Mouse (Mus musculus) cerebellum, postnatal 4 days (tissue): ENCODE data around the gene Ifngr1.
A peak's percentile ranks its signal among the peaks of the same experiment; 100 is the strongest.

Source experiments
- DNase-seq, 2 experiments: peaks; one replicate each; pipeline ENCODE4 v3.0.0; 2022; ENCODE audit warnings: low spot score in 2 of 2, mixed read lengths in 1 of 2

The Ifngr1 gene

DNA sequence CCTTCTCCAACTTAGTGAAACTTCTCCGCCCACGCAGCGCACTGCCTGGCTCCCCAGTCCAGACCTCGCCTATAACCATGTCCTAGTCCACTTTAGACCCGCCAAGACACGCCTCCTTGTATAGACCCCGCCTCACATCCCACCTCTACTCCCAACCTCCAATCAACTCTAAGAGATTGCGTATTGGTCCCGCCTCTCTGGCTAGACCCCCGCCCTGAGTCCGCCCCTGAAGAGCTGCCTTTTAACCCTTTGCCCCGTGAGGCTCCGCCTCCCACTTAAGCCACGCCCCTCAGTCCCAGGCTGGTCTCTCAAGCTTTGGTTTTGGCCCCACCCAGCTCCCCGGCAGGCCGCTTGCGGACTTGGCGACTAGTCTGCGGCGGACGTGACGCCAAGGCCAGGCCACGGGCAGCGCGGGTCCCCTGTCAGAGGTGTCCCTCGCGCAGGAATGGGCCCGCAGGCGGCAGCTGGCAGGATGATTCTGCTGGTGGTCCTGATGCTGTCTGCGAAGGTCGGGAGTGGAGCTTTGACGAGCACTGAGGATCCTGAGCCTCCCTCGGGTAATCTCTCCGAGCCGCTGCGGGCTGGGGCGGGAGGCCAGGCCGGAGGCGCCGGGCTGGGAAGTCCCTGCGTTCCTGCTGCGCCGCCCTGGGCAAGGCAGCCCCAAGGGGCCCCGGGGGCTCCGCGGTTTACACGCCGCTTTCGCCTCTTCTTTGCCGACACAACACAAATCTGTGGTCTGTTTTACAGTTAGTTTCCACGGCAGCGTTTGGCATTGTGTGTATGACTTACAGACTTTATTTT lies at the start of gene Ifngr1:
Gene Ifngr1, plus strand, starts transcription at position 309 of the 801 bp plus-strand sequence.
- DNase-seq, result peak; percentile 91 to 96

DNA sequence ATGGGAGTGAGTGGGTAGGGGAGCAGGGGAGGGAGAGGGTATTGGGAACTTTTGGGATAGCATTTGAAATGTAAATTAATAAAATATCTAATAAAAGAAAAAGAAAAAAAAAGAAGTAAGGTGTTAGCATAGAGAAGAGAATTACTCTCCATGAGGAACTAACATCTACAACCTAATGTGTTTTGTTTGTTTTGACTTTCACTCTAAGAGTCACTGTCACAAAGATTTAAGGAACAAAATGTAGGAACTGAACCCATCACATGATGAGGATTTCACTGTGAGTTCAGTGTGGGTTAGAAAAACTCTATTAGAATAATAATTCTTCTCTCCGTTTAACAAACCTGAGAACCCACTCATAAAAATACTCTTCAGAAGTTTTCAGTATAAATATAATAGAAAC lies 44.9 kb upstream of the Ifngr1 start:
- DNase-seq, result no peak

- no peak for DNase-seq
Measured at GRCm38 (mm10) chr10:19548016-19548415, 43.7 kb upstream of the Ifngr1 start.

GRCm38 (mm10) chr10:19548491-19548890 lies 43.3 kb upstream of the Ifngr1 start:
- no peak for DNase-seq

DNA sequence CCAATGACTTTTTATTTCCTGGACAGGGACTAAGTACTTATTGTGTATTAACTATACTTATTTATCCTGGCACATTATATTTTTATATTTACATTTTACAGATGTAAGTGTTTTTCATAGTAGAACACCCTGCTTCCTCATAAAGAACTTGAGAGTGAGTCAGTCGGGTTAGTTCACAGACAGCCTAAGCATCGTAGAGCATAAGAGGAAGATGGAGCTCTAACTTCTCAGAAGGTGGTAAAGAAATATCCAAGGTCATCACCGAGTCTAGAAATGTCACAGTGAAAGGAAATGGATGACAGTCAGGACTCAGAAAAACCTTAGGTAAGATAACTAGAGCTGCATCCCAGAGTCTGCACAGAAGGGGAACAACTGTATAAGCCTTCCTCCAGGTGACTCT lies 40.2 kb upstream of the Ifngr1 start:
- no peak for DNase-seq

GRCm38 (mm10) chr10:19553857-19554256 lies 37.9 kb upstream of the Ifngr1 start:
- DNase-seq, result no peak

- no peak for DNase-seq
Measured at GRCm38 (mm10) chr10:19557696-19558095, 34.1 kb upstream of the Ifngr1 start.

DNA sequence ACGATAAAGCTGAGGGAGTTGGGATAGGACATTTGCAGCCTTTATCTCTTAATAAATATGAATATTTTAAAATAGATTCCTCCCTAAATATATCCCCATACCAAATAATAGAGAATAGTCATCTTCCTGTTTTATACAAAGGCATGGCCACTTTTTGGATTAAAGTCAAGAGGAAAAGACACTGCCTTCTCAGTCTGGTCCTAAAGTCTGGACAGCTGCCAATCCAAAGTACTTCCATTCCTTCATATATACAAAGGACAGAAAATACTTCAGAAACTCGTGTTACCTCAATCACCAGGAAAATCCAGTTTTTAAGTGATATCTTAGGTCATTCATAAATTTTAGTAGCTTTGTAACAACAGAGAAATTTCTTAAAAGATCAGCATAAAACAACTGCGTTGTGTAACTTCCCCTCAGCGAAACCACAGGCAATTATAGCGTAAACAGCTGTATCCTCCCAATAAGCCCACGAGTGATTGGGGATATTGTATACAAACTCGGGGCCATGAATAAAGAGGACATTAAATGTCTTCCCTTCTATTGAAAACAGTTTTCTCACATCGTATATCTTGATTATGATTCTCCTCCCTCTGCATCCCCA lies 32.1 kb upstream of the Ifngr1 start:
- no peak for DNase-seq

DNA sequence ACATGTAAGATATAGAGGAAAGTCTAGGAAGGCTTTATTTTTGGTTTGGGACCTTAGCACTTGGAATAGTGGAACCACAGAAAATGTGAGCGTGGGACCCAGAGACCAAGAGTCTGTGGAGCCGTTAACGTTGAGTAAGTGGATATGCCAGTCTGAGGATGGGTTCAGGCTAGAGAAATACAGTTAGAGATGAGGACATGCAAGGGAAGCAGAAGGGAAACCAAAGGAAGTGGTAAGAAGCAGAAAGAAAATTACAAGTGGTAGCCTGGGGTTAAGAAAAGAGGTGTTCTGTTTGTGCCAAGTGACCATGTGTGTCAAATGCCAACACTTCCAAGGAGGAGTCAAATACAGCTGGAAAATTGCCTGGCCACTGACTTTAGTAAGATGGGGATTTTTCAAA lies 29.2 kb upstream of the Ifngr1 start:
- no peak for DNase-seq

DNA sequence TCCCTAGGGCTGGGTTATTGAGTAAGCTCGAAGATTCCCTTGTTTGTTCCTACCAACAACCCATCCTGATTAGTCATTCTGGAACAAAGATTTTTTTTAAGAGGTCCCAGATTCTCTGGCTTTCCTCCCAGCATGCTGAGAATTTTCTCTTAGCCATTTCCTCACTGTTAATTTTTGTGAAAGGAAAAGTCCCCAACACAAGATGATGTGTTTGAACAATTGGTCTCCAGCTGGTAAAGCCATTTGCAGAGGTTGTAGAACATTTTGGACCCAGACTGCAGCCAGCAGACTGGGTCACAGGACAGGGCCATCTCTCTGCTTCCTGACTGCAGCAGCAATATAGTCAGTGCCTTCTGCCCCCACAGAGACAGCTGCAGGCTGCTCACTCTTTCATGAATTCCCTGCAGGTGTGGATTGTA lies 28.3 kb upstream of the Ifngr1 start:
- DNase-seq, result no peak

DNA sequence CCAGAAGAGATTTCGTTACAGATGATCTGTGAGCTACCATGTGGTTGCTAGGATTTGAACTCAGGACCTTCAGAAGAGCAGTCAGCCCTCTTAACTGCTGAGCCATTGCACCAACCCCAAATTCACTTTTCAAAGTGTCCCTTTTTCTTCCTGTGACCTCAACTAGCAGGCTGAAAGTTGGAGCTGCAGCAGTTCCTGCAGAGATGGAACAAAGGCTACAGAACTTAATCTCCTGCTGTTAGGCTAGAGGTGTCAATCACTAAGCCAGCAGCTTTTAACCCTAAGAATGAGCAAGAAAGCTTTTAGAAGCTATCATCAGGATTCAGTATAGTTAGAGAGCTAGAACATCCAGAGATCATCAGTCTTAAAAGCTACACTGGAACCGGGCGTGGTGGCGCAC lies 24.3 kb upstream of the Ifngr1 start:
- no peak for DNase-seq

DNA sequence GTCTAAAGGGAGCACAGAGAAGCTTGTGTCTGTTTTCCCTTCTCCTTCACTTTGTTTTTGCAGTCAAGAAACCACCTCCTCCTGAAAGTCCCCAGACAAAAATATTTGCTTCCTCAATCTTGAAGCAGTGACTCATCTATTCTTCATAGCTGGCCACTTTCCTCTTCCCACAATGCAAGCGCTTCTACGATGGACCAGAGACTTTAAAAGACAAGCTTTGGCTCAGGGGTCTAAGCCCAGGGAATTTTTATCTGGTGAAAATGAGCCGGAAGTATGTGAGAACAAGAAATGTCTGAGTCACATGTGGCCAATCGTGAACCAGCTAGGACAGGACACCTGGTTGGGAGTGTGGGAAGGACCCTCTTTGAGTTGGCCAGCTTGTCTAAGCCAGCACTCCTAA lies 21.5 kb upstream of the Ifngr1 start:
- DNase-seq, result no peak

- DNase-seq, result no peak
Measured at GRCm38 (mm10) chr10:19570716-19571115, 21.0 kb upstream of the Ifngr1 start.

- no peak for DNase-seq
Measured at GRCm38 (mm10) chr10:19577571-19577970, 14.2 kb upstream of the Ifngr1 start.

GRCm38 (mm10) chr10:19578001-19578400 lies 13.7 kb upstream of the Ifngr1 start:
- no peak for DNase-seq

DNA sequence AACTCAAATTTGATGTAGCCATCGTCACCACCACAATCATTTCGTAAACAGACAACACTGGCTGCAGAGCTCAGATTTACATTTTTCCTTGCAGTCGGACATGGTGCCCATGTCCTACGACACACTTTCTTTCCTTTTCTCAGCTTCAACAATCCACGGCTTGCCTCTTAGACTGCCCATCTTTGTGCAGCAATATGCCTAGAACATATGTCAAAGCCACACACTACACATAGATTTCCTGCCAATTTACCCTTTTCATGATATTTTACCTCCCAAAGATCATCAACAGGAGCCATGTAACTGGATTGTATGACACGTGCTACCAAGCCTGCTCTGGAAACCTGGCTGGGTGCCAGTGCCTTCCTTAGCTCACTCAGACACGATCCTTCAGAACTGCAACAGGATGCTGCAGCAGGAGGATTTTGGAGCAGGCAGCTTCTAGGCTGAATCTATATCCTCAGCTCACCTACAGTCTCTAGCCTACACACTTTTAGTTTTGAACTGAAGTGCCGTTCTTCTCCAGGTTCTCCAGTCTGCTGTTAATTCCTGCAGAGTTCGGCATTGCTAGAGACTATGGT lies 13.3 kb upstream of the Ifngr1 start:
- peak in 1 of 2 experiments; percentile 30 for DNase-seq

DNA sequence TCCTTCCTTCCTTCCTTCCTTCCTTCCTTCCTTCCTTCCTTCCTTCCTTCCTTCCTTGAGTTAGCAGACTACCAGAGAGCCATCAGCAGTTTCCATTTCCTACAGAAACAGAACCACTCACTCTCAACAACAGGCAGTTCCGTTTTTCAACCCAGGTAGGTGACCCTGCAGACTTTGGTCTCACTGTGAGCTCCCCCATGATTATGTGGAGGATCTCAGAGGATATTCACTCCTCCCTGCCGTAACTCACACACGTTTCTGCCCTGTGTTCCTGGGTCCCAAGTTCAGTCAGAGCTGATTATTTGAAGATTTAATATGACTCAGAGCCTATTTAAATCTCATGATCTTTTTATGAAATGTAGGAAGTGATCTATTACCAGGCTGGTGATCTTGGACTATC lies 11.1 kb upstream of the Ifngr1 start:
- DNase-seq, result no peak

- no peak for DNase-seq
Measured at GRCm38 (mm10) chr10:19581844-19582582, 9.7 kb upstream of the Ifngr1 start.

GRCm38 (mm10) chr10:19582806-19583430 lies 8.8 kb upstream of the Ifngr1 start:
- DNase-seq, result no peak

GRCm38 (mm10) chr10:19584064-19584463 lies 7.7 kb upstream of the Ifngr1 start:
- DNase-seq, result no peak

GRCm38 (mm10) chr10:19584846-19585245 lies 6.9 kb upstream of the Ifngr1 start:
- no peak for DNase-seq

- no peak for DNase-seq
Measured at GRCm38 (mm10) chr10:19585860-19586259, 5.9 kb upstream of the Ifngr1 start.
